ENCODE assay signal across 27 mouse cellular contexts in genomic region chr1:155717301-155717700, GRCm38 (mm10). TPM values are rescaled to one million over a fixed set of nuclear protein-coding genes. Genes with fewer than 3 reads are reported as not detected.
DNase-seq lines count a peak whose midpoint lies in the region; ATAC-seq and TF ChIP-seq lines count a peak whose summit lies in the region.
"Had no signal": no experiment of that assay in that cellular context is flagged by ENCODE, and none has a peak within 500 bp of the region (broad histone marks: within the 10 kb centered on the region; RNA-seq: fewer than 3 reads in every experiment).

No protein-coding gene starts in this region.

- peak; percentile 2 for DNase-seq in midbrain, embryonic 11.5 days (ENCODE audit: low spot score, missing footprints)
- DNase-seq in midbrain, postnatal 0 days (ENCODE audit: low spot score): no peak
- peak; percentile 51 for DNase-seq in R1 (ENCODE audit: low read depth, low spot score)
- peak; percentile 10 for DNase-seq in fat pad, adult 2 months (ENCODE audit: extremely low read depth, low read depth, low spot score)
- DNase-seq in adrenal gland, adult (ENCODE audit: inconsistent age in 2 of 2, low spot score in 1 of 2): no peak
- no peak for DNase-seq in kidney, adult 18-20 months
- DNase-seq: adrenal gland, adult 2 months; adrenal gland, postnatal 10 days; adrenal gland, postnatal 25 days; B cell, adult 2 months; cerebellum, adult 11 months; cerebellum, adult 18-20 months; cerebellum, adult 8-10 months; cerebellum, adult 9-11 months; cerebellum, postnatal 25 days; forebrain, postnatal 0 days had no signal

- H3K9ac ChIP-seq in midbrain, embryonic 11.5 days (ENCODE audit: low read length): no peak overlapping the region
- H3K9ac ChIP-seq in midbrain, postnatal 0 days (replicated peaks; ENCODE audit: low read length, poor library complexity, severe bottlenecking): no peak overlapping the region
- H3K9ac ChIP-seq: embryonic facial prominence, embryonic 13.5 days; embryonic facial prominence, embryonic 15.5 days; forebrain, embryonic 13.5 days; forebrain, embryonic 15.5 days; forebrain, postnatal 0 days had no signal

- no peak for ATAC-seq in midbrain, embryonic 11.5 days (ENCODE audit: low FRiP score)
- no peak for ATAC-seq in midbrain, postnatal 0 days (ENCODE audit: low FRiP score)
- ATAC-seq: activated CD4-positive, CD25-positive, alpha-beta regulatory T cell, adult 4 months; CD4-positive, CD25-positive, alpha-beta regulatory T cell, adult 4 months; forebrain, embryonic 13.5 days; forebrain, embryonic 15.5 days; forebrain, postnatal 0 days; Patski had no signal

- H3K36me3 ChIP-seq in midbrain, embryonic 11.5 days (ENCODE audit: control insufficient read depth, insufficient read depth, low read length): no peaks in the 10 kb centered on the region
- no peaks in the 10 kb centered on the region for H3K36me3 ChIP-seq in midbrain, postnatal 0 days (ENCODE audit: insufficient read depth, low read length)
- H3K36me3 ChIP-seq: embryonic facial prominence, embryonic 13.5 days; embryonic facial prominence, embryonic 15.5 days; forebrain, embryonic 15.5 days; G1E had no signal

- H3K4me1 ChIP-seq in midbrain, embryonic 11.5 days (ENCODE audit: control insufficient read depth, insufficient read depth, low read length): no peaks in the 10 kb centered on the region
- H3K4me1 ChIP-seq in midbrain, postnatal 0 days (ENCODE audit: insufficient read depth, low read length): peaks cover 6% of the 10 kb centered on the region; the same call in 1 of the 2 replicates
- H3K4me1 ChIP-seq: embryonic facial prominence, embryonic 13.5 days; embryonic facial prominence, embryonic 15.5 days; forebrain, embryonic 13.5 days had no signal

- no peak overlapping the region for H3K4me3 ChIP-seq in midbrain, embryonic 11.5 days (ENCODE audit: low read depth, low read length)
- no peak overlapping the region for H3K4me3 ChIP-seq in midbrain, postnatal 0 days (ENCODE audit: low read depth, low read length)
- H3K4me3 ChIP-seq: embryonic facial prominence, embryonic 13.5 days; embryonic facial prominence, embryonic 15.5 days; erythroblast, embryonic 14.5 days; forebrain, embryonic 13.5 days; forebrain, embryonic 15.5 days had no signal

- H3K9me3 ChIP-seq in midbrain, embryonic 11.5 days (ENCODE audit: control insufficient read depth, low read length): no peaks in the 10 kb centered on the region
- H3K9me3 ChIP-seq in midbrain, postnatal 0 days (ENCODE audit: low read length): no peaks in the 10 kb centered on the region
- H3K9me3 ChIP-seq: embryonic facial prominence, embryonic 13.5 days; embryonic facial prominence, embryonic 15.5 days; forebrain, embryonic 13.5 days; forebrain, embryonic 15.5 days; G1E had no signal

- no peak overlapping the region for H3K4me2 ChIP-seq in midbrain, embryonic 11.5 days
- no peak overlapping the region for H3K4me2 ChIP-seq in midbrain, postnatal 0 days (ENCODE audit: low read depth, low read length, poor library complexity, severe bottlenecking)
- H3K4me2 ChIP-seq: embryonic facial prominence, embryonic 13.5 days; embryonic facial prominence, embryonic 15.5 days; forebrain, embryonic 13.5 days; forebrain, embryonic 15.5 days had no signal

- WGBS in midbrain, embryonic 11.5 days: 93% methylated on average over 12 of the region's 12 CpGs
- WGBS in midbrain, postnatal 0 days: 92% methylated on average over 12 of the region's 12 CpGs

- peaks cover 10% of the 10 kb centered on the region for H3K27me3 ChIP-seq in midbrain, embryonic 11.5 days (ENCODE audit: control insufficient read depth, insufficient read depth, low read length)
- peaks cover 16% of the 10 kb centered on the region for H3K27me3 ChIP-seq in midbrain, postnatal 0 days (ENCODE audit: insufficient read depth, low read length)

- no peak for TF ChIP-seq CTCF in midbrain, postnatal 0 days (IDR thresholded peaks at IDR 0.05)

- H3K27ac ChIP-seq in midbrain, embryonic 11.5 days (ENCODE audit: low read depth, low read length): no peak overlapping the region
- H3K27ac ChIP-seq in midbrain, postnatal 0 days (ENCODE audit: low read depth, low read length): no peak overlapping the region
- H3K27ac ChIP-seq: embryonic facial prominence, embryonic 13.5 days; embryonic facial prominence, embryonic 15.5 days; forebrain, embryonic 13.5 days; forebrain, embryonic 15.5 days had no signal

RNA-seq across cellular contexts. Expression of gene Lhx4, which starts 34.2 kb away (rescaled TPM):
- 1.7 and 2.2 TPM in 2 replicates for polyA plus RNA-seq in midbrain, embryonic 11.5 days (2014; fragmentation: Nextera tagmentation; extraction: Ambion mirVana)
- total RNA-seq in midbrain, postnatal 0 days (2014; rRNA removed): 1.5 and 2.7 TPM in 2 replicates
- polyA plus RNA-seq in midbrain, postnatal 0 days (2015; fragmentation: Nextera tagmentation; extraction: Ambion mirVana): 0.99 and 1.1 TPM in 2 replicates
- total RNA-seq: adrenal gland, postnatal 10 days; CH12.LX; forebrain, postnatal 0 days had no signal
- polyA plus RNA-seq: cortical plate, adult 2 months; embryonic facial prominence, embryonic 13.5 days; embryonic facial prominence, embryonic 15.5 days; erythroblast, embryonic 14.5 days; G1E; Patski had no signal

Comparison
In these comparisons a context has a peak if more than half of its experiments do, and no peak if none do; other contexts are left out.
1. DNase-seq: peak in midbrain, embryonic 11.5 days (single experiment), R1 (single experiment) and fat pad, adult 2 months (single experiment); none in midbrain, postnatal 0 days (single experiment), adrenal gland, adult (0 of 2) and kidney, adult 18-20 months (single experiment).